Mouse (Mus musculus) neural tube, embryonic 14.5 days (tissue): ENCODE measurements around the gene Slk. TPM values are rescaled to one million over a fixed set of nuclear protein-coding genes. Genes with fewer than 3 reads are reported as not detected.
A peak's percentile ranks its signal among the peaks of the same experiment; 100 is the strongest.

ENCODE experiments used
- ATAC-seq: fragments of 200-750 bp; cut with Nextera tagmentation; 2 replicates; pipeline ENCODE4 v1.8.0; 2017; ENCODE audit warnings: low read depth, mild to moderate bottlenecking, moderate TSS enrichment, moderate library complexity
- H3K27ac ChIP-seq: fragments of 300-500 bp; sonication (generic); 2 replicates; pipeline ENCODE4 v1.5.1; 2014; ENCODE audit warnings: low read depth, mild to moderate bottlenecking, control low read depth, low read length, moderate library complexity, mixed read lengths
- H3K27me3 ChIP-seq: fragments of 300-500 bp; sonication (generic); 2 replicates; pipeline ENCODE4 v1.6.1; 2014; ENCODE audit warnings: low read length; ENCODE audit not compliant: control insufficient read depth, insufficient read depth
- H3K36me3 ChIP-seq: fragments of 300-500 bp; sonication (generic); 2 replicates; pipeline ENCODE4 v1.6.1; 2014; ENCODE audit warnings: low read length, mixed read lengths; ENCODE audit not compliant: control insufficient read depth, insufficient read depth
- H3K4me1 ChIP-seq: fragments of 300-500 bp; sonication (generic); 2 replicates; pipeline ENCODE4 v1.6.1; 2014; ENCODE audit warnings: low read length; ENCODE audit not compliant: control insufficient read depth, insufficient read depth
- H3K4me2 ChIP-seq: fragments of 300-500 bp; sonication (generic); 2 replicates; pipeline ENCODE4 v1.6.1; 2014; ENCODE audit warnings: mild to moderate bottlenecking, low read depth, low read length, control low read depth
- H3K4me3 ChIP-seq: fragments of 300-500 bp; sonication (generic); 2 replicates; pipeline ENCODE4 v1.5.1; 2014; ENCODE audit warnings: low read depth, low read length, control low read depth, mixed read lengths
- H3K9ac ChIP-seq: fragments of 300-500 bp; sonication (generic); replicated peaks from 2 replicates; pipeline ENCODE4 v1.6.1; 2014; ENCODE audit warnings: low read depth, mild to moderate bottlenecking, control low read depth, low read length, mixed read lengths
- H3K9me3 ChIP-seq: fragments of 300-500 bp; sonication (generic); 2 replicates; pipeline ENCODE4 v1.6.1; 2016; ENCODE audit warnings: low read length; ENCODE audit not compliant: control insufficient read depth
- WGBS: fragments of 180-500 bp; shearing (Covaris S2); extraction: QIAGEN DNeasy Blood & Tissue Kit; methylation state at CpG from one replicate; pipeline ENCODE4 v1.1.7; 2014; 5-methylcytosine and 5-hydroxymethylcytosine counted together
- polyA plus RNA-seq: library from polyadenylated mRNA; unstranded; fragments of >200 nt; fragmentation: Nextera tagmentation; extraction: Ambion mirVana; gene quantifications from 2 replicates; pipeline ENCODE4 v1.2.1, GENCODE M21; 2014

The Slk gene
- polyA plus RNA-seq, 1 experiment from 2014 or later = 12.5 TPM

GRCm38 (mm10) chr19:47587009-47587408 lies 7.5 kb downstream of the Slk start:
- no peak overlapping the region for H3K4me2 ChIP-seq
- ATAC-seq = no peak
- 94% methylated on average over 1 of the region's 1 CpGs for WGBS
- H3K27ac ChIP-seq = no peak overlapping the region
- H3K36me3 ChIP-seq = no peaks in the 10 kb centered on the region
- H3K27me3 ChIP-seq = no peaks in the 10 kb centered on the region
- H3K4me1 ChIP-seq = peaks cover 2% of the 10 kb centered on the region; the same call in 1 of the 2 replicates
- no peaks in the 10 kb centered on the region for H3K9me3 ChIP-seq
- no peak overlapping the region for H3K4me3 ChIP-seq
- H3K9ac ChIP-seq = no peak overlapping the region

DNA sequence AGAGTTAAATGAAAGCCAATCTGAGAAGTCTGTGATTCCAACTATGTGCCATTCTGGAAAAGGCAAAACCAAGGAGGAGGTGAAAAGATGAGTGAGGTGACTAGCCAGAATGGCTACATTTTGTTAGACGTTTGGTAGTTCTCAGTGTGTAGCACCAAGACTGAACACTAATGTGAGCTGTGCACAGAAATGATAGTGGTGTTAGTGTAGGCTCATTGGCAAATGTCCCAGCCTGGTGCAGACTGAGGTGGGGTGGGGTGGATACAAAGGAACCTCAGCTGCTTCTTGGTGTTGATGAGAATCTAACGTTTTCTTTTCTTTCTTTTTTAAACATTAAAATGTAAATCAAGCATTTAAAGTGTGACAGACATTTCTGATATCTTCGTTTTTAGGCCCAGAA lies 29.0 kb downstream of the Slk start:
- WGBS = 61% methylated on average over 3 of the region's 3 CpGs
- Histone ChIP-seq H3K4me1 (no peaks in the 10 kb centered on the region), H3K9ac (no peak overlapping the region), H3K9me3 (no peaks in the 10 kb centered on the region), H3K4me3 (no peak overlapping the region), H3K27me3 (no peaks in the 10 kb centered on the region), H3K36me3 (0 out of 2 replicates have a peak, but pooled peaks cover 1% of the 10 kb centered on the region), H3K4me2 (no peak overlapping the region), H3K27ac (no peak overlapping the region)
- no peak for ATAC-seq

DNA sequence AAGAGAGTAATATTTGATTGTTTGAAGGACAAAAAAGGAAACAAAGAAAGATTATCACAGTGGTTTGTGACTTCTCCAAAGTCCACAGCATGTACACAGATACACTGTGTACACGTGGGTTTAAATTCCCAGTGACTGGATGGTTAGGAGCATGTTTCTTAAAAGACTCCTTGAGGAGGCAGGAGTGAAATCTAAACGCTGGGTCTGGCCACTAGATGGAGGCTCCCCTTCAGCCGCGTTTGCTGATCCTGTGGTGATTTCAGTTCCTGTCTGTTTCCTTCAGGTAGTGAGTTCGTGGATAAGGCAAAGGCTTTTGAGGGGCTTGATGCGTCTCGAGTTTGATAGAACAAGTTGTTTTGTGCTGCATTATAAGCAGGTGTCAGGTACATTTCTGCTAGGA lies 34.0 kb downstream of the Slk start:
- ATAC-seq = no peak
- Histone ChIP-seq H3K4me3 (no peak overlapping the region), H3K4me1 (no peaks in the 10 kb centered on the region), H3K36me3 (0 out of 2 replicates have a peak, but pooled peaks cover 9% of the 10 kb centered on the region), H3K9ac (no peak overlapping the region), H3K27ac (no peak overlapping the region), H3K27me3 (no peaks in the 10 kb centered on the region), H3K4me2 (no peak overlapping the region), H3K9me3 (no peaks in the 10 kb centered on the region)
- WGBS = 56% methylated on average over 7 of the region's 7 CpGs

DNA sequence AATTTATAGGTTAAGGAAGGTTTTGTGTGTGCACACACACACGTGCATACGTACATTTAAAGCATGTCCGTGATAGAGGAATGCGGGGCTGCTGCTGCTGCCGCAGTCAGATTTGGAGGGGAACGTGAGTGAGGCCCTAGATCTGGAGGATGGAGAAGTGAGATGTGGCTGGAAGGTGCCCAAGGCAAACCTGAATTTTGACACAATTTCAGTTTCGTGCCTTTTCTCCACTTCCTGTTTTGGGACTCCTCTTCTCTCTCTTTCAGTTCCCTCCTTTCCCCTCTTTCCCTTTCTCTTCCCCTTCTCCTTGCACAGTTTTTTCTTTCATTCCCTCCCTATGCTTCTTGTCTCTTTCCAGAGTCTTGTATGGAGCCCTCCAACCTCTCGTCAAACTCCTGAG lies 42.0 kb downstream of the Slk start:
- 80% methylated on average over 8 of the region's 8 CpGs for WGBS
- Histone ChIP-seq H3K27ac (no peak overlapping the region), H3K4me3 (no peak overlapping the region), H3K9ac (no peak overlapping the region), H3K27me3 (no peaks in the 10 kb centered on the region), H3K4me1 (no peaks in the 10 kb centered on the region), H3K36me3 (0 out of 2 replicates have a peak, but pooled peaks cover 3% of the 10 kb centered on the region), H3K9me3 (no peaks in the 10 kb centered on the region), H3K4me2 (no peak overlapping the region)
- no peak for ATAC-seq

GRCm38 (mm10) chr19:47624940-47625711 lies 45.6 kb downstream of the Slk start:
- H3K27me3 ChIP-seq = no peaks in the 10 kb centered on the region
- H3K4me1 ChIP-seq = no peaks in the 10 kb centered on the region; the same call in 1 of the 2 replicates
- H3K27ac ChIP-seq = peak overlapping the region; percentile 58
- no peak overlapping the region for H3K4me3 ChIP-seq
- no peak overlapping the region for H3K9ac ChIP-seq
- no peaks in the 10 kb centered on the region for H3K36me3 ChIP-seq
- no peaks in the 10 kb centered on the region for H3K9me3 ChIP-seq
- no peak overlapping the region for H3K4me2 ChIP-seq
- 21% methylated on average over 10 of the region's 10 CpGs for WGBS
- no peak for ATAC-seq

- H3K4me3 ChIP-seq = no peak overlapping the region
- no peaks in the 10 kb centered on the region for H3K27me3 ChIP-seq
- H3K36me3 ChIP-seq = no peaks in the 10 kb centered on the region
- WGBS = 55% methylated on average over 10 of the region's 10 CpGs
- 0 out of 2 replicates have a peak overlapping the region, but pooled peaks have one; percentile 17 for H3K4me2 ChIP-seq
- H3K9ac ChIP-seq = no peak overlapping the region
- no peaks in the 10 kb centered on the region; the same call in 1 of the 2 replicates for H3K4me1 ChIP-seq
- ATAC-seq = no peak; the same call in 1 of the 2 replicates
- H3K27ac ChIP-seq = no peak overlapping the region
- H3K9me3 ChIP-seq = no peaks in the 10 kb centered on the region
Measured at GRCm38 (mm10) chr19:47627450-47627849, 48.0 kb downstream of the Slk start.

DNA sequence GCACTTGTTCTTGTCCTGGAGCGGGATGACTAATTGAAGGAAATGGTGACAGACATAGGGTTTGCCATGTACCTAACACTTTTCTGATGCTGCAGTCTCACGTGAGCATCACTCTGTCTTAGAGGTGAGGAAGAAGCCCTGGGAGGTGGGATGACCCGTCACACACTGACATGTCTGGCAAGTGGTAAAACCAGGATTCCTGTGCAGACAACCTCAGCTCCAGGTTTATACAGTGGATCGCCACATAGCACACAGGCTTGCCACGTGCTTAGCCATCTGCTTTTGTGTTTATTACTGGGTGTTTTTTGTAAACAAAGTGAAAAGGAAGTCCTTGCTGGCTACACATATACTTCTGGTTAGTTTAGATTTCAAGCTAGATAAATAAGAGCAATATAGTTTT lies 49.6 kb downstream of the Slk start:
- no peak overlapping the region for H3K27ac ChIP-seq
- WGBS = 85% methylated on average over 5 of the region's 5 CpGs
- no peak overlapping the region for H3K9ac ChIP-seq
- H3K36me3 ChIP-seq = no peaks in the 10 kb centered on the region
- H3K4me2 ChIP-seq = no peak overlapping the region
- no peak overlapping the region for H3K4me3 ChIP-seq
- no peaks in the 10 kb centered on the region; the same call in 1 of the 2 replicates for H3K4me1 ChIP-seq
- H3K27me3 ChIP-seq = no peaks in the 10 kb centered on the region
- no peaks in the 10 kb centered on the region for H3K9me3 ChIP-seq
- ATAC-seq = no peak

DNA sequence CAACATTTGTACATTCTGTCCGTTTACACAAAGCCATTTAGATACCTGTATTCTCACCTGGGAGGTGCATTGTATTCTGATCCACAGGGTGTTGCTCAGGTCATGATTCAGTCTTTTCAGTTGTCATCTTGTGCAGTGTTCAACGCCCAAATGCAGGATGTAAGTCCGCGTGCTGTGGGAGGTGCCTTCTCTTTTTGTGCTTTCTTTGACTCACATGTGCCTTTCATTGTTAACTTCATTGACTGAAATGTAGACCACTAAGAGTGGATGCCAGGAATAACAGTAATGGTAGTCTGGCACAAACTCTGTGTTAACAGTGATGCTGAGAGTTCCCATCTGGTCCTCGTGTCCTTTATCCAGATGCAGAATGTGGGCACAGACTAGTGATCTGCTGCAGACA lies 50.9 kb downstream of the Slk start:
- H3K36me3 ChIP-seq = no peaks in the 10 kb centered on the region
- H3K4me1 ChIP-seq = no peaks in the 10 kb centered on the region; the same call in 1 of the 2 replicates
- H3K4me3 ChIP-seq = no peak overlapping the region
- H3K4me2 ChIP-seq = no peak overlapping the region
- no peak overlapping the region for H3K27ac ChIP-seq
- WGBS = 77% methylated on average over 5 of the region's 5 CpGs
- H3K27me3 ChIP-seq = no peaks in the 10 kb centered on the region
- ATAC-seq = no peak
- H3K9ac ChIP-seq = no peak overlapping the region
- H3K9me3 ChIP-seq = no peaks in the 10 kb centered on the region

GRCm38 (mm10) chr19:47631799-47632198 lies 52.3 kb downstream of the Slk start:
- Histone ChIP-seq H3K36me3 (no peaks in the 10 kb centered on the region), H3K9me3 (no peaks in the 10 kb centered on the region), H3K27me3 (no peaks in the 10 kb centered on the region), H3K4me3 (no peak overlapping the region), H3K9ac (no peak overlapping the region), H3K4me2 (no peak overlapping the region), H3K27ac (no peak overlapping the region), H3K4me1 (no peaks in the 10 kb centered on the region; the same call in 1 of the 2 replicates)
- WGBS = 96% methylated on average over 5 of the region's 5 CpGs
- ATAC-seq = no peak
